Mouse (Mus musculus): ENCODE measurements at regions not wholly inside any gene's neighbourhood (a gene's known extent, or its start where the extent isn't known, plus 50 kb on each side); places are given as distances from the start of the nearest gene placed in this dataset.

DNA sequence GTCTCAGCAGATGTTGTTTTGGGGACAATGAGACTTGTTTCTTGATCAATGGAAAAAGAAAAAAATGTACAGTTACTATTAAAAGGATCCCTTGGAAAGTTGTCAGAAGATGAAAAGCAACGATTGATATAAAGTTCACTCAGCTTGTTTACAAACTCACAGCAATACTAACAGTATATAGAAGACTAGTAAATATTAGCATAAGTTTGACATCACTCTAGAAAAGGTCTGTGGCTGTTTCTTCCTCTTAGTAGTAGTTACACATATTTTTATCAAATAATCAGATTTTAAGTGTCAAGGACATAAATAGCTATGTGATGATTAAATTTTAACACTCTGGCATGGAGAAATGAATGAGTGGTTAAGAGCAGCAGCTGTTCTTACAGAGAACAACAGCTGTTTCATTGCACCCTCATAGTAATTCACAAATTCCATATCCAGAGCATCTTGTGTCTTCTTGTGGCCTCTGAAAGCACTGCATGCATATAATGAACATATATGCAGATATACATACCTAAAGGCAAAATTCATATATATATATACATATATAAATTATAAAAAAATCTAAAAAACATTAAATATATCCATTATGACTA, 179.1 kb upstream of the Pcdh10 start:
- no peak for DNase-seq (ENCODE audit: extremely low read depth, low read depth)

DNA sequence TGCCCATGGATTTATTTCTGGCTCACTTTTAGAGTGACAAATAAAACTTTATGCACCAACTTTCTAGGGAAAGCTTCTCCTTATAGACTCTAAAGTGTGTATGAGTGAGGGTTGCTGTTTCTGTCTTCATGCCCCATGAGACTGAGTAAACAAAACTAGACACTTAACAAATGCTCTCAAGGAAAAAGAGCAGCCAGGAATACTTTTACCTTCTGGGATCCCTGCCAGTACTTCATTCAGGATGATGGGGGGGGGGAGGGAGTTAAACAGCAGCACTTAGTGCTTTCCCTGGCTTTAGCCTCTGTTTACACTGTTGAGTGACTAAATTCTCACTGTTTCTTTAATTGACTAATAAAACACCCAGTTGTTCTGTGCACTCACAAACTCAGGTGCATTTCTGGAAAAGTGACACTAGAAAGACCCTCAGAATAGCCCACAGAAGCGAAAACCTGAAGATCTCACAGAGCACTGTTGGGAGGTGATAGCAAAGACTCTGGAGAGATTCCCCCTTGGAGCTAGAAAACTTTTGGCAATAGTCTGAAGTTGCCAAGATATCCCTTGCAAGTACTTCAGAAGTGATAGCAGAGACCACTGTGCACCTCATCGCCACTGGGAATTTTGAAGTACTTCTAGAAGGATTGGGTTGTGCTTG, 173.7 kb upstream of the Pcdh10 start:
- DNase-seq (ENCODE audit: extremely low read depth, low read depth): no peak

DNA sequence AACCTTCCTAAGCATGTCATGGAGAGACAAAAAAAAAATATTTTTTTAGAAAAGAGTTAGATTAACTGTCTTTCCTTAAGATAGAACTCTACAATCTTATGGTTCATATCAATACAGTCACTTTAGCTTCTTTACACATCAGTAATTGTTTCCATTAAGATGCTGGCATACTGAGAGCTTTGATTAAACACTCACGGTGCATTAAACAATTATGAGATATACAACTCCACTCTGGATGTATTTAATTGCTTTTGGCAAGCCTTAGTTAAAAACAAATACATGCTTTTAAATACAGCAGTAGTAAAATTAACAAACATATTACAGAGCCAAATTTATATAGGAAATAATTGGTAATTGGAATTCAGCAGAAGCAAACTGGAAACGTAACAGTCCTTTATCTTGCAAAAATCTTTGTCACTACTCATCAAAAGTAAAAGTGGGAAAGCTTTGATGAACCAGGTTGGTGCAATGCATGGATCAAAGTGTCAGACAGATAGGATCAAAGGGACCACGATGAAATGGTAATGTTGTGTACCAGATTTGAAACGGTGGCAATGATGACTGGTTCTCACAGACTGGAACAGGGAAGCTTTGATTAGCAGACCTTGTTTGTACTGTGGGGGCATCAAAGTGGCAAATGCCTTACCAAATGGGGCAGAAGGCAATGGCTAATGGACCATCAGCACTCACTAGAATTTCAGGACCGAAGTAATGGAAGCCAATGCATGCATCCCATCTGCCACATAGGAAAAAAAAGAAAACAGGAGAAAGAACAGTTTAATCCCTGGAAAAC, 146.4 kb upstream of the Pcdh10 start:
- DNase-seq (ENCODE audit: extremely low read depth, low read depth): no peak

DNA sequence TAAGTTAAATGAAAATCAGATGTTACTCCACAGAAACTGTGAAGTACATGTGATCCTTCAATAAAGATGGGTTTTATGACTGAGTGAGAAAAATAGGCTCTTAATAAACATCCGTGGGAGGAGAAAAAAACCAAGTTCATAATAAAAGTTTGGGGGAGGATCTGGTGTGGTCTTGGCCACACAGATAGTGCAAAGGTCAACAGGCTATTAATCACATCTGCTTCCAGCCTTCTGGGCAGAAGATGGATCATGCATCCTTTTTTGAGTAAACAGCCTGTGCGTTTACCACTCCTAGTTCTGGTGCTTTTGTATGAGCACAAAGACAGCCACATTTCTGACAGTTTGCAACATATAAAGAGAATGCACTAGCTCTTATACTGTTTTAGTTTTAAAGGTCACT, 139.7 kb upstream of the Pcdh10 start:
- DNase-seq (ENCODE audit: extremely low read depth, low read depth): no peak

DNA sequence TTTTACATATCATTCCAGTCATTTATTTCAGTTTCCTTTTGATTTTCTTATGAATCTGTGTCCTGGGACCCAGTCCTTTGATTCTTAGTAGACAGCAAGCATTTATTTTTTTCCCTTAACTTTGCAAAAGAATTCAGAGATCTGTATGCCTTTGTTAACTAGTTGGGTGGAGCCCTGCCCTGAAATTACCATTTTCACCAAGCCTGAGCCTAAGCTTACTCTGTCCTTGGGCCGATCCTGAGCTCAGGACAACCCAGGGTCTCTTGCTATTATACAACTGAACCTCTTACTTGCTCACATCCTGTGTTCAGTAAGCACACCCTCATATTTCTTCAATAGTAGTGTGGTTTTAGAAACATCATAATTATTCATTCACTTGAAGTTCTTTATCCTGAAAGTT, 132.7 kb upstream of the Pcdh10 start:
- no peak for DNase-seq (ENCODE audit: extremely low read depth, low read depth)

DNA sequence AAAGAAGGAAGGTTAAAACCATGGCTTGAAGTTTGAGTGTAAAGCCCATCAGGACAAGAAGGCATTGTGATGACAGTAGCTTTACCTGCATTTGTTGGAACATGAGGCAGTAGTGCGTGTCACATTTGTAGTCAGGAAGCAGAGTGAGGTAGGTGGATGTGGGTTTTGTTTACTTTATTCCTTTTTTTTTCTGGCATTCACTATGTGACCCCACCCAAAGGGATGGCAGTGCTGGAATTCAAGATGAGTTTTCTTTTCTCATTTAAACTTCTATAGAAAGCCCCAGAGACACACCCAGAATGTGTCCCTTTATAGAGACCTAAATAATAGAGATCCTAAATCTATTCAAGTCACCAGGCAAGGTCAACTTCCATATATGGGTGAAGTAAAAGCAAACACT, 131.6 kb upstream of the Pcdh10 start:
- no peak for DNase-seq (ENCODE audit: extremely low read depth, low read depth)

DNA sequence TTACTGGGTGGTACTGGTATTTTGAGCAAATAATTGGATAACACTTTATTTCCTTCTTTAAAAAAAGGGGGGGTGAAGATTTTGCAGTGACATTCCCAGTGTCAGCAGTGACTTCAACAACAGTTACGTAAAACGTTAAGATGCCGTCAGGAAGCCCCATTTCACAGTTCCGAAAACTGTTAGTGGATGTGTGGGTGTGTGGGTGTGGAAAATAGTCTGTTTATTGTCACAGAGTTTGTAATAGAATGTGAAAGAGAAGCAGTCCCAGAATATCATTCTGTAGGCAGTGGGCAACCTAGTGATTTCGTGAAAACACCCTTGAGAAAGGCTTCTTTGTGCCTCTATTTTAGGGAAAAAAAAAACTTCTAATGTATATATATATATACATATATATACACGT, 101.4 kb upstream of the Pcdh10 start:
- DNase-seq (ENCODE audit: extremely low read depth, low read depth): no peak

DNA sequence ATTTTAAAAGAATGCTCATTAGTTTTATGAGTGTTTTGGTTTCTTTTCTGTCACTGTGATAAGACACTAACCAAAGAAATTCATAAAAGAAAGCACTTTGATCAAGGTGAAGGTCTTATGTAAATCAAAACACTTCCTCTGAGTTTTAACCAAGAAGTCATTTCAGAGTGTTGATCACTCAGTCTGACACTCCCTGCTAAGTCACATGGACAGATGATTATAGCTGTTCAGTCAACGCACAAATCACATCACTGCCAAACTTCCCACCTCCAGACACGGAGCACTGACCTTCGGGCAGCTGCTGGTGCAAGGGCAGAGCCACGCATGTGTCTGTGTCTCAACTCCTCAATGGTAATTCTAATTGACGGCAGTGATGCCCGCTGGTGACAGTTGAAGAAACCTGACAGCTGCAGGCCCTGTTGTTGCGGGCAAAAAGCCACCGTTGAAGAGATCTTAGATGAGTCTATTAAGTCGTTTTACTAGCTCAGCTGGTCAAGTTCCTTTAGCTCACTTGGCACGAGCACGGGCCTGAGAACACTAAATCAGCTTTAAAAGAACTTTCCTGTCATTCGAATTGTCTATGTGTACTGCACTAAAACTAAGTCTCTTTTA, 80.8 kb upstream of the Pcdh10 start:
- DNase-seq (ENCODE audit: extremely low read depth, low read depth): no peak

DNA sequence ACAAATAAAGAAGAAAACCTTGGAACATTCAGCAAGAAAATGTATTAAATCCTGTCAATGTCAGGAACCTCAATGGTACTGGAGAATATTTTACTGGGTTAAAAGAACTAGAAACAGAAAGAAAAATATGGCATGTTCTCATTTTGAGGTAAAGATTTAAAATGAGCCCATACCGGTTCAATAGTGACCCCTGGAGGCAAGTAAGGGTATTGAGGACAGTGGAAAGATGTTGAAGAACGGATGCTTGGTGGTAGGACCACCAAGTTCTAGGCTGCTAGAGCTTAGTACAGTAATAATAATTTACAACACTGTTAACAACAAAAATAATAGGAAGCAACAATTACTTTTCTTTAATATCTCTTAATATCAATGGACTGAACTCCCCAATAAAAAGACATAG, 58.9 kb upstream of the Pcdh10 start:
- peak; percentile 7 for DNase-seq (ENCODE audit: extremely low read depth, low read depth)
